Mouse (Mus musculus): ENCODE data around the gene Xlr5c. TPM values are rescaled to one million over a fixed set of nuclear protein-coding genes. Genes with fewer than 3 reads are reported as not detected.
"Not testable (repeated sequence)": the region's sequence is repeated elsewhere in the genome, so short reads cannot be mapped to it uniquely, and the experiment has no call there.

The Xlr5c gene
- polyA plus RNA-seq, 1 experiment from 2014 or later = not detected

- Histone ChIP-seq H3K27me3 (ENCODE audit: control insufficient read depth, insufficient read depth, low read length) (no peaks in the 10 kb centered on the region), H3K36me3 (replicated peaks; ENCODE audit: control insufficient read depth, insufficient read depth, low read depth, low read length) (no peaks in the 10 kb centered on the region), H3K9ac (replicated peaks; ENCODE audit: low read length) (no peak overlapping the region), H3K9me3 (replicated peaks; ENCODE audit: control insufficient read depth, low read length) (no peaks in the 10 kb centered on the region), H3K4me1 (ENCODE audit: control insufficient read depth, insufficient read depth, low read length) (no peaks in the 10 kb centered on the region), H3K4me3 (ENCODE audit: low read depth, low read length) (no peak overlapping the region), H3K27ac (replicated peaks; ENCODE audit: low read depth, low read length) (no peak overlapping the region), H3K4me2 (ENCODE audit: low read depth, low read length) (no peak overlapping the region)
- DNase-seq (ENCODE audit: low spot score) = peak; percentile 50
- ATAC-seq (replicated peaks; ENCODE audit: insufficient number of reproducible peaks, low FRiP score, low TSS enrichment, low read depth) = no peak
- 44% methylated on average over 3 of the region's 3 CpGs for WGBS
Observed at GRCm38 (mm10) chrX:73312522-73312921, 19.7 kb upstream of the Xlr5c start.

GRCm38 (mm10) chrX:73295745-73296144 is 3.0 kb upstream of the Xlr5c start:
- not testable (repeated sequence) for DNase-seq (ENCODE audit: low spot score); ATAC-seq (replicated peaks; ENCODE audit: insufficient number of reproducible peaks, low FRiP score, low TSS enrichment, low read depth); H3K4me3 ChIP-seq (ENCODE audit: low read depth, low read length); H3K27ac ChIP-seq (replicated peaks; ENCODE audit: low read depth, low read length); H3K36me3 ChIP-seq (replicated peaks; ENCODE audit: control insufficient read depth, insufficient read depth, low read depth, low read length); H3K27me3 ChIP-seq (ENCODE audit: control insufficient read depth, insufficient read depth, low read length); H3K9me3 ChIP-seq (replicated peaks; ENCODE audit: control insufficient read depth, low read length); H3K4me2 ChIP-seq (ENCODE audit: low read depth, low read length); H3K4me1 ChIP-seq (ENCODE audit: control insufficient read depth, insufficient read depth, low read length); H3K9ac ChIP-seq (replicated peaks; ENCODE audit: low read length)
- WGBS = 79% methylated on average over 6 of the region's 10 CpGs

- not testable (repeated sequence) for H3K27ac ChIP-seq (replicated peaks; ENCODE audit: low read depth, low read length); H3K36me3 ChIP-seq (replicated peaks; ENCODE audit: control insufficient read depth, insufficient read depth, low read depth, low read length); DNase-seq (ENCODE audit: low spot score); H3K4me1 ChIP-seq (ENCODE audit: control insufficient read depth, insufficient read depth, low read length); H3K4me3 ChIP-seq (ENCODE audit: low read depth, low read length); H3K9ac ChIP-seq (replicated peaks; ENCODE audit: low read length); ATAC-seq (replicated peaks; ENCODE audit: insufficient number of reproducible peaks, low FRiP score, low TSS enrichment, low read depth); H3K27me3 ChIP-seq (ENCODE audit: control insufficient read depth, insufficient read depth, low read length); H3K4me2 ChIP-seq (ENCODE audit: low read depth, low read length); H3K9me3 ChIP-seq (replicated peaks; ENCODE audit: control insufficient read depth, low read length)
- WGBS = 87% methylated on average over 12 of the region's 14 CpGs
Observed at GRCm38 (mm10) chrX:73265270-73265669, 27.5 kb downstream of the Xlr5c start, which contains the start of gene Xlr3c. Gene Xlr3c, minus strand, starts transcription at chrX:73265390.

- H3K4me3 ChIP-seq (ENCODE audit: low read depth, low read length); H3K4me2 ChIP-seq (ENCODE audit: low read depth, low read length); DNase-seq (ENCODE audit: low spot score); H3K36me3 ChIP-seq (replicated peaks; ENCODE audit: control insufficient read depth, insufficient read depth, low read depth, low read length); ATAC-seq (replicated peaks; ENCODE audit: insufficient number of reproducible peaks, low FRiP score, low TSS enrichment, low read depth); H3K9me3 ChIP-seq (replicated peaks; ENCODE audit: control insufficient read depth, low read length); H3K9ac ChIP-seq (replicated peaks; ENCODE audit: low read length); H3K27ac ChIP-seq (replicated peaks; ENCODE audit: low read depth, low read length); H3K4me1 ChIP-seq (ENCODE audit: control insufficient read depth, insufficient read depth, low read length); H3K27me3 ChIP-seq (ENCODE audit: control insufficient read depth, insufficient read depth, low read length): not testable (repeated sequence)
- 82% methylated on average over 1 of the region's 2 CpGs for WGBS
Observed at GRCm38 (mm10) chrX:73262428-73262827, 30.3 kb downstream of the Xlr5c start.

- H3K9ac ChIP-seq (replicated peaks; ENCODE audit: low read length); H3K27me3 ChIP-seq (ENCODE audit: control insufficient read depth, insufficient read depth, low read length); DNase-seq (ENCODE audit: low spot score); H3K9me3 ChIP-seq (replicated peaks; ENCODE audit: control insufficient read depth, low read length); H3K27ac ChIP-seq (replicated peaks; ENCODE audit: low read depth, low read length); H3K4me2 ChIP-seq (ENCODE audit: low read depth, low read length); ATAC-seq (replicated peaks; ENCODE audit: insufficient number of reproducible peaks, low FRiP score, low TSS enrichment, low read depth); H3K36me3 ChIP-seq (replicated peaks; ENCODE audit: control insufficient read depth, insufficient read depth, low read depth, low read length); H3K4me1 ChIP-seq (ENCODE audit: control insufficient read depth, insufficient read depth, low read length); H3K4me3 ChIP-seq (ENCODE audit: low read depth, low read length): not testable (repeated sequence)
- WGBS = 85% methylated on average over 13 of the region's 14 CpGs
Observed at GRCm38 (mm10) chrX:73242821-73243325, 49.9 kb downstream of the Xlr5c start, which contains the start of gene Xlr4c. Gene Xlr4c, minus strand, starts transcription at chrX:73243130.

Other genes starting within 250 kb of the Xlr5c start
- gene Pnma3, start 228.2 kb downstream of the Xlr5c start, polyA plus RNA-seq (2014; fragmentation: Nextera tagmentation; extraction: Ambion mirVana) = 0.11 and 0.22 TPM in 2 replicates
- 0.83 and 1.0 TPM in 2 replicates for gene Xlr4a, start 210.5 kb downstream of the Xlr5c start, polyA plus RNA-seq (2014; fragmentation: Nextera tagmentation; extraction: Ambion mirVana)
- 3.5 and 5.0 TPM in 2 replicates for gene Xlr3a, start 195.9 kb downstream of the Xlr5c start, polyA plus RNA-seq (2014; fragmentation: Nextera tagmentation; extraction: Ambion mirVana)
- gene Gm14685, start 175.9 kb downstream of the Xlr5c start, polyA plus RNA-seq (2014; fragmentation: Nextera tagmentation; extraction: Ambion mirVana) = not detected in 2 replicates
- gene Xlr5b, start 144.2 kb downstream of the Xlr5c start, polyA plus RNA-seq (2014; fragmentation: Nextera tagmentation; extraction: Ambion mirVana) = not detected in 2 replicates
- not detected in 2 replicates for gene DXBay18, start 143.5 kb downstream of the Xlr5c start, polyA plus RNA-seq (2014; fragmentation: Nextera tagmentation; extraction: Ambion mirVana)
- not detected in 2 replicates for gene Spin2d, start 116.0 kb downstream of the Xlr5c start, polyA plus RNA-seq (2014; fragmentation: Nextera tagmentation; extraction: Ambion mirVana)
- gene Xlr3b, start 100.8 kb downstream of the Xlr5c start, polyA plus RNA-seq (2014; fragmentation: Nextera tagmentation; extraction: Ambion mirVana) = 13.0 and 13.8 TPM in 2 replicates
- 1.1 TPM in 1 of 2 replicates, not detected in the other for gene Xlr4b, start 78.6 kb downstream of the Xlr5c start, polyA plus RNA-seq (2014; fragmentation: Nextera tagmentation; extraction: Ambion mirVana)
- gene F8a, start 64.7 kb downstream of the Xlr5c start, polyA plus RNA-seq (2014; fragmentation: Nextera tagmentation; extraction: Ambion mirVana) = 8.6 and 9.4 TPM in 2 replicates
- not detected in 2 replicates for gene Xlr4c, start 49.8 kb downstream of the Xlr5c start, polyA plus RNA-seq (2014; fragmentation: Nextera tagmentation; extraction: Ambion mirVana)
- 0.55 TPM in 1 of 2 replicates, not detected in the other for gene Xlr3c, start 27.6 kb downstream of the Xlr5c start, polyA plus RNA-seq (2014; fragmentation: Nextera tagmentation; extraction: Ambion mirVana)
- gene Xlr5a, start within 50 bp of the Xlr5c start, polyA plus RNA-seq (2014; fragmentation: Nextera tagmentation; extraction: Ambion mirVana) = not detected in 2 replicates
- gene Gm45015, start 43.9 kb upstream of the Xlr5c start, polyA plus RNA-seq (2014; fragmentation: Nextera tagmentation; extraction: Ambion mirVana) = not detected in 2 replicates
- 20.2 and 20.3 TPM in 2 replicates for gene Zfp275, start 49.6 kb upstream of the Xlr5c start, polyA plus RNA-seq (2014; fragmentation: Nextera tagmentation; extraction: Ambion mirVana)
- gene Gm18336, start 105.8 kb upstream of the Xlr5c start, polyA plus RNA-seq (2014; fragmentation: Nextera tagmentation; extraction: Ambion mirVana) = not detected in 2 replicates
- gene Zfp92, start 118.1 kb upstream of the Xlr5c start, polyA plus RNA-seq (2014; fragmentation: Nextera tagmentation; extraction: Ambion mirVana) = 0.07 and 0.25 TPM in 2 replicates
- not detected in 2 replicates for gene Trex2, start 142.4 kb upstream of the Xlr5c start, polyA plus RNA-seq (2014; fragmentation: Nextera tagmentation; extraction: Ambion mirVana)
- 85.3 and 91.4 TPM in 2 replicates for gene Haus7, start 166.1 kb upstream of the Xlr5c start, polyA plus RNA-seq (2014; fragmentation: Nextera tagmentation; extraction: Ambion mirVana)
- 32.0 and 36.4 TPM in 2 replicates for gene Bgn, start 190.6 kb upstream of the Xlr5c start, polyA plus RNA-seq (2014; fragmentation: Nextera tagmentation; extraction: Ambion mirVana)
- gene Atp2b3, start 210.1 kb upstream of the Xlr5c start, polyA plus RNA-seq (2014; fragmentation: Nextera tagmentation; extraction: Ambion mirVana) = 0.38 and 0.48 TPM in 2 replicates

Data from embryonic facial prominence, embryonic 11.5 days (tissue).